Mouse (Mus musculus): Measurements from ENCODE around the gene Nfya.

The Nfya gene

GRCm38 (mm10) chr17:48431054-48431453, 21.3 kb upstream of the Nfya start:
- in situ Hi-C loops (cut with MboI, MseI): loop anchor here (10.0 kb wide), 1 partner anchor 174 kb away; no protein-coding TSS in a partner anchor

- in situ Hi-C loops (cut with MboI, MseI): loop anchor here (10.0 kb wide), 1 partner anchor 174 kb away; no protein-coding TSS in a partner anchor
Measured at GRCm38 (mm10) chr17:48430394-48430793, 20.7 kb upstream of the Nfya start.

GRCm38 (mm10) chr17:48427852-48428530, 18.3 kb upstream of the Nfya start:
- in situ Hi-C loops (cut with MboI, MseI): no loop called here

- in situ Hi-C loops (cut with MboI, MseI): no loop called here
Measured at GRCm38 (mm10) chr17:48426991-48427750, 17.5 kb upstream of the Nfya start.

GRCm38 (mm10) chr17:48425823-48426612, 16.3 kb upstream of the Nfya start:
- in situ Hi-C loops (cut with MboI, MseI): no loop called here

- in situ Hi-C loops (cut with MboI, MseI): no loop called here
Measured at GRCm38 (mm10) chr17:48424237-48424636, 14.5 kb upstream of the Nfya start.

GRCm38 (mm10) chr17:48419571-48419970, 9.9 kb upstream of the Nfya start:
- in situ Hi-C loops (cut with MboI, MseI): no loop called here

GRCm38 (mm10) chr17:48418781-48419180, 9.1 kb upstream of the Nfya start:
- in situ Hi-C loops (cut with MboI, MseI): no loop called here

- in situ Hi-C loops (cut with MboI, MseI): no loop called here
Measured at GRCm38 (mm10) chr17:48418174-48418573, 8.5 kb upstream of the Nfya start.

GRCm38 (mm10) chr17:48417521-48417920, 7.8 kb upstream of the Nfya start:
- in situ Hi-C loops (cut with MboI, MseI): no loop called here

- in situ Hi-C loops (cut with MboI, MseI): no loop called here
Measured at GRCm38 (mm10) chr17:48416425-48417195, 6.9 kb upstream of the Nfya start.

- in situ Hi-C loops (cut with MboI, MseI): no loop called here
Measured at GRCm38 (mm10) chr17:48416011-48416410, 6.3 kb upstream of the Nfya start.

- in situ Hi-C loops (cut with MboI, MseI): no loop called here
Measured at GRCm38 (mm10) chr17:48411241-48411640, 1.5 kb upstream of the Nfya start.

- in situ Hi-C loops (cut with MboI, MseI): no loop called here
Measured at GRCm38 (mm10) chr17:48410299-48410785, 636 bp upstream of the Nfya start.

GRCm38 (mm10) chr17:48408526-48409291, 997 bp downstream of the Nfya start:
- in situ Hi-C loops (cut with MboI, MseI): no loop called here

GRCm38 (mm10) chr17:48407910-48408525, 1.7 kb downstream of the Nfya start:
- in situ Hi-C loops (cut with MboI, MseI): no loop called here

- in situ Hi-C loops (cut with MboI, MseI): no loop called here
Measured at GRCm38 (mm10) chr17:48407154-48407553, 2.6 kb downstream of the Nfya start.

- in situ Hi-C loops (cut with MboI, MseI): no loop called here
Measured at GRCm38 (mm10) chr17:48404706-48405105, 5.0 kb downstream of the Nfya start.

GRCm38 (mm10) chr17:48403848-48404247, 5.9 kb downstream of the Nfya start:
- in situ Hi-C loops (cut with MboI, MseI): no loop called here

- in situ Hi-C loops (cut with MboI, MseI): no loop called here
Measured at GRCm38 (mm10) chr17:48402751-48403150, 7.0 kb downstream of the Nfya start.

All from T-helper 2 cell (primary cell).